Mouse (Mus musculus) liver, postnatal 0 days (tissue): ENCODE data around the gene Pcdh15.

Source experiments
- CTCF ChIP-seq: sonication (generic); IDR thresholded peaks from 2 replicates; pipeline ENCODE4 v1.5.1; 2016; ENCODE audit warnings: antibody characterized with exemption, low read depth
- EP300 ChIP-seq: IDR thresholded peaks from 2 replicates; pipeline ENCODE4 v1.6.1; 2016; ENCODE audit warnings: antibody characterized with exemption, low read depth, mild to moderate bottlenecking

DNA sequence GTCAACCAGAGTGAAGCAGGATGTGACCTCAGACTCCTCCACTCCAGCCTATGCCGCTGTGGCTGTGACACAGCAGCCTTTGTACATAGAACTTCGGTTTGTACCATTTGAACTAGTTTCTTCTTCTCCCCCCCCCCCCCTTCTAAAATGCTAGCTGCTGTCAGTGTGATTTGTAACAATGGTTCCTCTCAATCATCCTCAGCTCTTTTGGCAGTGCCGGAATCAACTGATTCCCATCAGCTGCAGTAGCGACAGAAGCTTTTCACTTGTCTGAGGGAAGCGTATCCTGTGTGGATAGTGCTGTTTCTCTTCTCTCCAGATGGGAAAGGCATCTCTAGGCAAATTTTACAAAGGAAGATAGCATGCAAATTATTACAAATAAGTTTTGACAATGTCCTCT is 12.4 kb upstream of the Pcdh15 start:
- TF ChIP-seq CTCF (no peak), EP300 (no peak)
